Mouse (Mus musculus): ENCODE data around the gene Hspb8.
"Not testable (repeated sequence)": the region's sequence is repeated elsewhere in the genome, so short reads cannot be mapped to it uniquely, and the experiment has no call there.

Hspb8 gene

GRCm38 (mm10) chr5:116389321-116389720 is 33.3 kb downstream of the Hspb8 start:
- no peak for DNase-seq (ENCODE audit: low spot score)

- no peak for DNase-seq (ENCODE audit: low spot score)
These were observed 35.2 kb downstream of the Hspb8 start for GRCm38 (mm10) chr5:116387302-116387935.

GRCm38 (mm10) chr5:116386020-116386419 is 36.6 kb downstream of the Hspb8 start:
- DNase-seq (ENCODE audit: low spot score): no peak

- DNase-seq (ENCODE audit: low spot score): not testable (repeated sequence)
These were observed 40.0 kb downstream of the Hspb8 start for GRCm38 (mm10) chr5:116382646-116383045.

DNA sequence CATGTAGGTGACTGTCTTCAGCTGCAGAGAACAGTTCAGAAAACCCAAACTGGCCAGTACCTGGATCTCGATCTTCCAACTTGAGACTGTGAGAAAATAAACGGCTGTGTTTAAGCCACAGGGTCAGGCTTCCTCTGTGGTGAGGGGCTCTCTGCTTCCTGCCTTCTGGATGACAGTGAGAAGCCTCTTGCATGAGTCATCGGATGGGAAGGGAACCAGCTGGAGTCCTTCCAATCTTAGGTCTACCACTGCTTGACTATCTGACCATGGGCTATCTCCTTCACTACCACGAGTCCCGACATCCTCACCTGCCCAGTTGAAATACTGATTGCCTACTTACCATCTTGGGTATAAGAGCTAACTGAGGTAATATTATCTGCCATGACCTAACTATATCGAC is 40.9 kb downstream of the Hspb8 start:
- DNase-seq (ENCODE audit: low spot score): no peak

- DNase-seq (ENCODE audit: low spot score): no peak
These were observed 41.4 kb downstream of the Hspb8 start for GRCm38 (mm10) chr5:116381217-116381616.

DNA sequence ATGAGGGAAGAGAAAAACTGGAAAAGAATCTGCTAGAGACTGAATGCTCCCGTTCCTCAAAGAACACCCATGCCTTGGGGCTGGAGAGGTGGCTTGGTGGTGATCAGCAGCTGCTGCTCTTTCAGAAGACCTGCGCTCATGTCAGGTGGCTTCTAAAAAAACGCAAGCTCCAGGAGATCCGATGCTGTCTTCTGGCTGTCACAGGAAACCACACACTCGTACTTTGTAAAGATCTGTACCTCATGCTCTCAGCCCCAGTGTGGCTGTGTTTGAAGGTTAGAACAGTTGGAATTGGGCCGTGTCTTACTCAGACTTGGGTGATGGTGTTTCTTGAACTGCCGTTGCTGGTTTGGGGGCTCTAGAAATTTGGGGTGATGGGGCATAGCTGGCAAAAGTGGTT is 42.3 kb downstream of the Hspb8 start:
- no peak for DNase-seq (ENCODE audit: low spot score)

DNA sequence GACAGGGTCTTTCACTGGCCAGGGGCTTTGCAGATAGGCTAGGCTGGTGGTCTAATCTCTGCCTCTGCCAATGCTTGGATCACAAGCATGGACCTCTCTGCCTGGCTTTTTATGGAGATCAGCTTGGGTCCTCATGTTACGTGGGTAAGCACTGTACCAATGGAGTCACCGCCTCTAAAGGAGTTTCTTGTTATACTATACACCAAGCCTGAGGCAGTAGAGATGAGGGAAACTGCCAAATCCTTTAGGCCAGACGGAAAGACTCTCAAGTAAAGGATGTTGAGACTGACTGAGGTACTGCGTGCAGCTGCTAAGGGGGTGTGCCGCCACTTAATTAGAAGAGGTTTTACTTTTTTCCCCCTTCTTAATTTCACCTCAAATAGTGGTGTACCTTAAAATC is 43.8 kb downstream of the Hspb8 start:
- no peak for DNase-seq (ENCODE audit: low spot score)

GRCm38 (mm10) chr5:116367923-116368322 is 54.7 kb downstream of the Hspb8 start:
- no peak for DNase-seq (ENCODE audit: low spot score)

GRCm38 (mm10) chr5:116366889-116367682 is 55.6 kb downstream of the Hspb8 start:
- DNase-seq (ENCODE audit: low spot score): no peak

DNA sequence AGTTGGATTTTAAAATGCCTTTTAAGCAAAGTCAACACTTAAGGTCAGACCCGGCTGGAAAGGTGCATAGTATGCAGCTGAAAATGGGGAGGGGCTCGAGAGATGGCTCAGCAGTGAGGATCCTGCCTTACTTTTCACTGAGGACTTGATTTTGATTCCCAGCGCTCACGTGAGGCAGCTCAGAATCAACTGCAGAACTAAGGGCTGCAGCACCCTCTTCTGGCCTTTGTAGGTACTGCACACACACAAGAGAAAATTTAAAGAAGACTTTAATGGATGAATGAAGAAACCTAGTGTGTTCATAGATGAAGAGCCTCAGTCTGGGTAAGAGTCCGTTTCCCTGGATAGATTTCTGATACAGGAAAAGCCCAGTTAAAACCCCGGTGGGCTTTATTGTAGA is 61.3 kb downstream of the Hspb8 start:
- no peak for DNase-seq (ENCODE audit: low spot score)

GRCm38 (mm10) chr5:116360751-116361150 is 61.9 kb downstream of the Hspb8 start:
- DNase-seq (ENCODE audit: low spot score): no peak

Measured in spleen, adult 12 weeks (tissue).